Mouse (Mus musculus) CD8-positive naive resting alpha-beta T cell, adult 57 days (primary cell): ENCODE data around the gene Ifi27l2a. TPM values are rescaled to one million over a fixed set of nuclear protein-coding genes. Genes with fewer than 3 reads are reported as not detected.

ENCODE experiments used
- total RNA-seq: library from RNA; stranded (reverse); gene quantifications from one replicate; pipeline ENCODE4 v1.2.4, GENCODE M21; 2023

The Ifi27l2a gene
- 182 TPM for total RNA-seq

GRCm38 (mm10) chr12:103443524-103443923 is at the start of gene Ifi27l2a:
TSS of gene Ifi27l2a (minus strand) at chr12:103443680.

GRCm38 (mm10) chr12:103457140-103457539 is 13.7 kb upstream of the Ifi27l2a start, which contains the start of gene Ifi27l2b:
TSS of gene Ifi27l2b (minus strand) at chr12:103457223.

GRCm38 (mm10) chr12:103433986-103434731 is 9.3 kb downstream of the Ifi27l2a start, which contains the start of gene Ifi27:
TSS of gene Ifi27 (plus strand) at chr12:103434211.

GRCm38 (mm10) chr12:103425729-103426470 is 17.6 kb downstream of the Ifi27l2a start, which contains the start of gene Ddx24:
TSS of gene Ddx24 (minus strand) at chr12:103425830.

GRCm38 (mm10) chr12:103407720-103408119 is 35.8 kb downstream of the Ifi27l2a start, which contains the start of gene 9330161L09Rik:
TSS of gene 9330161L09Rik (minus strand) at chr12:103407820.

Other genes with a start within 250 kb of the Ifi27l2a start
- not detected for gene Prima1, start 201.5 kb downstream of the Ifi27l2a start, total RNA-seq
- gene Fam181a, start 132.7 kb downstream of the Ifi27l2a start, total RNA-seq: not detected
- 7.1 TPM for gene Asb2, start 87.7 kb downstream of the Ifi27l2a start, total RNA-seq
- 1.1 TPM for gene Otub2, start 55.0 kb downstream of the Ifi27l2a start, total RNA-seq
- 10.8 TPM for gene 9330161L09Rik, start 35.9 kb downstream of the Ifi27l2a start, total RNA-seq
- gene Ddx24, start 17.9 kb downstream of the Ifi27l2a start, total RNA-seq: 189 TPM
- 211 TPM for gene Ifi27, start 9.5 kb downstream of the Ifi27l2a start, total RNA-seq
- gene Ifi27l2b, start 13.5 kb upstream of the Ifi27l2a start, total RNA-seq: not detected
- not detected for gene Ppp4r4, start 88.6 kb upstream of the Ifi27l2a start, total RNA-seq
- gene Serpina10, start 187.8 kb upstream of the Ifi27l2a start, total RNA-seq: not detected
- gene Serpina6, start 213.5 kb upstream of the Ifi27l2a start, total RNA-seq: not detected
- gene Serpina16, start 232.5 kb upstream of the Ifi27l2a start, total RNA-seq: not detected